ENCODE assay signal across 9 mouse cellular contexts in the genomic region with DNA sequence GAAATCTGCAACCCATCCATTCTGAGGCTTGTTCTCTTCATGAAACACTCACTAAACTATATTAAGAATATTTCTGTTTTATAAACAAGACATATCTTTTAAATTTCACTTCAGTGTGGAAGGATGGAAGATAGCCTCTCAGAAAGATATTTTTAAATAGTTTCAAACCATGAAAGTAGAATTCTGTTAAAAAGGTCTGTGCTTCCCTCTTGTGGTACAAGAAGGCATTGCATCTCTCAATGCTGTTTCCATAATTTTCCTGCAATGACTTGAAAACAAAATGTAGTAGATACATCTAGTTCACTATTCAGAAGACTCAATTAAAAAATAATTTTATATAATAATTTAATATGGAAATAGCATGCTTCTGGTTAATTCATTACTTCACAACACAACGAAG.
DNase-seq lines count a peak whose midpoint lies in the region; ATAC-seq and TF ChIP-seq lines count a peak whose summit lies in the region.
"Had no signal": no experiment of that assay in that cellular context is flagged by ENCODE, and none has a peak within 500 bp of the region (broad histone marks: within the 10 kb centered on the region; RNA-seq: fewer than 3 reads in every experiment).

No protein-coding gene starts in this region.

- no peak overlapping the region for H3K4me2 ChIP-seq in liver, embryonic 12.5 days
- H3K4me2 ChIP-seq: midbrain, embryonic 12.5 days had no signal

- WGBS in liver, adult 2 months, result 65% methylated on average over 1 of the region's 1 CpGs
- WGBS in liver, embryonic 12.5 days (ENCODE audit: insufficient replicate concordance), result 64% methylated on average over 1 of the region's 1 CpGs

- POLR2A ChIA-PET in Patski (lab: Charles Lee), result interaction anchor here (1.2 kb wide), 1 partner anchor 14 kb away, joined by 3 read pairs; no protein-coding TSS in a partner anchor

- no peak for ATAC-seq in liver, embryonic 12.5 days
- no peak for ATAC-seq in Patski
- ATAC-seq in megakaryocyte, adult 5-6 weeks (ENCODE audit: poor library complexity, severe bottlenecking), result no peak

- no peak for DNase-seq in gastrocnemius, adult 2 months
- DNase-seq in gastrocnemius, postnatal 10 days, result no peak
- DNase-seq in liver, adult 2 months (ENCODE audit: extremely low read depth, low read depth, low spot score), result peak; percentile 14
- no peak for DNase-seq in Patski (ENCODE audit: low read depth, low spot score)
- peak; percentile 19 for DNase-seq in lung, postnatal 10 days
- no peak for DNase-seq in adrenal gland, adult 18-20 months (ENCODE audit: low spot score in 2 of 2)

- TF ChIP-seq CTCF in gastrocnemius, adult 2 months (IDR thresholded peaks at IDR 0.05), result peak; percentile 67
- TF ChIP-seq CTCF in liver, adult 2 months (IDR thresholded peaks at IDR 0.05; ENCODE audit: low read depth, low read length), result peak; percentile 40; the same call in 1 of the 2 replicates
- peak; percentile 57 for TF ChIP-seq CTCF in Patski (IDR thresholded peaks at IDR 0.05)

- H3K4me3 ChIP-seq in gastrocnemius, adult 2 months, result no peak overlapping the region
- no peak overlapping the region for H3K4me3 ChIP-seq in liver, adult 2 months (ENCODE audit: insufficient read depth, low read depth, low read length)
- no peak overlapping the region for H3K4me3 ChIP-seq in liver, embryonic 12.5 days
- H3K4me3 ChIP-seq: midbrain, embryonic 12.5 days had no signal

- intact Hi-C loops in gastrocnemius, adult 2 months (cut with DNase I), result no loop called here

- H3K27me3 ChIP-seq in liver, adult 2 months (ENCODE audit: control insufficient read depth, insufficient read depth, low read length), result no peaks in the 10 kb centered on the region
- no peaks in the 10 kb centered on the region for H3K27me3 ChIP-seq in liver, embryonic 12.5 days (replicated peaks)
- H3K27me3 ChIP-seq in Patski, result no peaks in the 10 kb centered on the region
- H3K27me3 ChIP-seq: midbrain, embryonic 12.5 days had no signal

- no peak for TF ChIP-seq POLR2A in liver, adult 2 months (IDR thresholded peaks at IDR 0.05; ENCODE audit: extremely low read depth, insufficient read depth, low read length)

- in situ Hi-C loops in Patski (cut with MboI; ENCODE audit: low pct_unique_long_range_greater_than_20kb), result no loop called here

- no peaks in the 10 kb centered on the region for H3K36me3 ChIP-seq in liver, adult 2 months (ENCODE audit: control insufficient read depth, insufficient read depth, low read length)
- no peaks in the 10 kb centered on the region for H3K36me3 ChIP-seq in liver, embryonic 12.5 days
- H3K36me3 ChIP-seq: midbrain, embryonic 12.5 days had no signal

- H3K79me2 ChIP-seq in liver, adult 2 months (ENCODE audit: control insufficient read depth, insufficient read depth, low read length), result no peaks in the 10 kb centered on the region

- no peaks in the 10 kb centered on the region for H3K9me3 ChIP-seq in liver, embryonic 12.5 days (replicated peaks)
- H3K9me3 ChIP-seq: midbrain, embryonic 12.5 days had no signal

- H3K9ac ChIP-seq in liver, adult 2 months (ENCODE audit: low read depth, low read length), result no peak overlapping the region
- no peak overlapping the region for H3K9ac ChIP-seq in liver, embryonic 12.5 days
- H3K9ac ChIP-seq: midbrain, embryonic 12.5 days had no signal

- no peak overlapping the region for H3K27ac ChIP-seq in gastrocnemius, adult 2 months
- H3K27ac ChIP-seq in liver, adult 2 months (replicated peaks; ENCODE audit: insufficient read depth, low read depth, low read length), result no peak overlapping the region
- no peak overlapping the region for H3K27ac ChIP-seq in liver, embryonic 12.5 days
- H3K27ac ChIP-seq: midbrain, embryonic 12.5 days had no signal

- CTCF ChIA-PET in Patski (lab: Charles Lee), result interaction anchor here (0.7 to 1.9 kb wide), 10 partner anchors 9 to 1704 kb away, joined by 3 to 8 read pairs (median 4); no protein-coding TSS in a partner anchor

- H3K4me1 ChIP-seq in liver, adult 2 months (ENCODE audit: control insufficient read depth, insufficient read depth, low read length), result no peaks in the 10 kb centered on the region
- no peaks in the 10 kb centered on the region for H3K4me1 ChIP-seq in liver, embryonic 12.5 days
- H3K4me1 ChIP-seq: midbrain, embryonic 12.5 days had no signal

Comparison
In these comparisons a context has a peak if more than half of its experiments do, and no peak if none do; other contexts are left out.
1. DNase-seq: peak in liver, adult 2 months (single experiment) and lung, postnatal 10 days (single experiment); none in gastrocnemius, adult 2 months (single experiment), gastrocnemius, postnatal 10 days (single experiment), Patski (single experiment) and adrenal gland, adult 18-20 months (0 of 2).
2. Peak in every context shown above with its lines, with median percentiles within 50 percentile points of each other: CTCF ChIP-seq.